In genomic region chr8:72240403-72240763, GRCm38 (mm10) we compare ENCODE assay signal across 7 mouse cellular contexts. TPM values are rescaled to one million over a fixed set of nuclear protein-coding genes. Genes with fewer than 3 reads are reported as not detected.
DNase-seq lines count a peak whose midpoint lies in the region; ATAC-seq lines count a peak whose summit lies in the region.

No protein-coding gene starts in this region.

- no peaks in the 10 kb centered on the region for H3K27me3 ChIP-seq in lung, embryonic 16.5 days (ENCODE audit: control insufficient read depth, insufficient read depth, low read depth, low read length)
- H3K27me3 ChIP-seq in forebrain, embryonic 10.5 days (ENCODE audit: poor library complexity, severe bottlenecking), result no peaks in the 10 kb centered on the region
- no peaks in the 10 kb centered on the region for H3K27me3 ChIP-seq in limb, embryonic 15.5 days
- no peaks in the 10 kb centered on the region for H3K27me3 ChIP-seq in stomach, embryonic 14.5 days (ENCODE audit: control insufficient read depth, insufficient read depth, low read length)

- peaks cover 3% of the 10 kb centered on the region; the same call in 1 of the 2 replicates for H3K36me3 ChIP-seq in lung, embryonic 16.5 days (ENCODE audit: control insufficient read depth, insufficient read depth, low read length)
- peaks cover 29% of the 10 kb centered on the region for H3K36me3 ChIP-seq in forebrain, embryonic 10.5 days (replicated peaks)
- peaks cover 12% of the 10 kb centered on the region; the same call in 1 of the 2 replicates for H3K36me3 ChIP-seq in limb, embryonic 15.5 days
- H3K36me3 ChIP-seq in stomach, embryonic 14.5 days (ENCODE audit: control insufficient read depth, insufficient read depth, low read length), result no peaks in the 10 kb centered on the region

- H3K4me2 ChIP-seq in lung, embryonic 16.5 days (ENCODE audit: low read depth, low read length), result peak overlapping the region; percentile 78
- peak overlapping the region; percentile 80 for H3K4me2 ChIP-seq in limb, embryonic 15.5 days
- H3K4me2 ChIP-seq in stomach, embryonic 14.5 days (replicated peaks; ENCODE audit: low read depth, low read length), result peak overlapping the region; percentile 68

- peak; percentile 35 for ATAC-seq in lung, embryonic 16.5 days (ENCODE audit: low read depth)
- no peak; the same call in 1 of the 2 replicates for ATAC-seq in limb, embryonic 15.5 days (ENCODE audit: insufficient number of reproducible peaks, low FRiP score, low TSS enrichment, low read depth)
- ATAC-seq in stomach, embryonic 14.5 days (ENCODE audit: insufficient number of reproducible peaks, insufficient read depth, low FRiP score, low read depth), result peak; percentile 60

- peaks cover 6% of the 10 kb centered on the region for H3K4me1 ChIP-seq in lung, embryonic 16.5 days (replicated peaks; ENCODE audit: control insufficient read depth, insufficient read depth, low read length)
- H3K4me1 ChIP-seq in forebrain, embryonic 10.5 days, result peaks cover 18% of the 10 kb centered on the region
- H3K4me1 ChIP-seq in limb, embryonic 15.5 days, result peaks cover 16% of the 10 kb centered on the region
- peaks cover 5% of the 10 kb centered on the region; the same call in 1 of the 2 replicates for H3K4me1 ChIP-seq in stomach, embryonic 14.5 days (ENCODE audit: control insufficient read depth, insufficient read depth, low read length)

- peak overlapping the region; percentile 81 for H3K4me3 ChIP-seq in lung, embryonic 16.5 days (ENCODE audit: low read length)
- peak overlapping the region; percentile 70 for H3K4me3 ChIP-seq in forebrain, embryonic 10.5 days
- peak overlapping the region; percentile 77 for H3K4me3 ChIP-seq in limb, embryonic 15.5 days
- peak overlapping the region; percentile 68 for H3K4me3 ChIP-seq in stomach, embryonic 14.5 days (ENCODE audit: low read depth, low read length)

- WGBS in lung, embryonic 16.5 days, result under 1% methylated on average over 24 of the region's 24 CpGs
- under 1% methylated on average over 24 of the region's 24 CpGs for WGBS in forebrain, embryonic 10.5 days
- 1% methylated on average over 24 of the region's 24 CpGs for WGBS in limb, embryonic 15.5 days
- 1% methylated on average over 24 of the region's 24 CpGs for WGBS in stomach, embryonic 14.5 days

- no peaks in the 10 kb centered on the region for H3K9me3 ChIP-seq in lung, embryonic 16.5 days (ENCODE audit: control insufficient read depth, low read length)
- H3K9me3 ChIP-seq in forebrain, embryonic 10.5 days, result no peaks in the 10 kb centered on the region
- H3K9me3 ChIP-seq in limb, embryonic 15.5 days, result no peaks in the 10 kb centered on the region
- H3K9me3 ChIP-seq in stomach, embryonic 14.5 days (ENCODE audit: control insufficient read depth, low read depth, low read length), result no peaks in the 10 kb centered on the region

- peak overlapping the region; percentile 80 for H3K9ac ChIP-seq in lung, embryonic 16.5 days (ENCODE audit: low read length)
- H3K9ac ChIP-seq in limb, embryonic 15.5 days, result peak overlapping the region; percentile 65
- H3K9ac ChIP-seq in stomach, embryonic 14.5 days (replicated peaks; ENCODE audit: low read depth, low read length), result peak overlapping the region; percentile 53

- DNase-seq in lung, postnatal 10 days, result no peak
- no peak for DNase-seq in forebrain, embryonic 10.5 days (ENCODE audit: extremely low spot score, low spot score)
- DNase-seq in embryo, embryonic 11 days, result no peak
- DNase-seq in adrenal gland, postnatal 36 days, result no peak

- H3K27ac ChIP-seq in lung, embryonic 16.5 days (ENCODE audit: low read length), result peak overlapping the region; percentile 81
- peak overlapping the region; percentile 97 for H3K27ac ChIP-seq in forebrain, embryonic 10.5 days
- peak overlapping the region; percentile 99 for H3K27ac ChIP-seq in limb, embryonic 15.5 days
- peak overlapping the region; percentile 84 for H3K27ac ChIP-seq in stomach, embryonic 14.5 days (ENCODE audit: low read length)

RNA-seq across cellular contexts. Expression of gene Ap1m1, which starts 0.6 kb away (rescaled TPM):
- 98.3 and 101 TPM in 2 replicates for polyA plus RNA-seq in lung, embryonic 16.5 days (2015; fragmentation: Nextera tagmentation; extraction: Ambion mirVana)
- polyA plus RNA-seq in forebrain, embryonic 10.5 days (2016; fragmentation: Nextera tagmentation; extraction: Ambion mirVana), result 181 and 183 TPM in 2 replicates
- 99.5 and 106 TPM in 2 replicates for polyA plus RNA-seq in limb, embryonic 15.5 days (2015; fragmentation: Nextera tagmentation; extraction: Ambion mirVana)
- polyA plus RNA-seq in stomach, embryonic 14.5 days (2014; fragmentation: Nextera tagmentation; extraction: Ambion mirVana), result 101 and 109 TPM in 2 replicates
- total RNA-seq in adrenal gland, postnatal 36 days (2021), result 10 to 100 TPM; 59.4 to 61.3 TPM

RNA-seq across cellular contexts. Expression of gene Fam32a, which starts 20.9 kb away (rescaled TPM):
- 76.1 and 78.7 TPM in 2 replicates for polyA plus RNA-seq in lung, embryonic 16.5 days (2015; fragmentation: Nextera tagmentation; extraction: Ambion mirVana)
- polyA plus RNA-seq in forebrain, embryonic 10.5 days (2016; fragmentation: Nextera tagmentation; extraction: Ambion mirVana), result 77.6 and 80.0 TPM in 2 replicates
- polyA plus RNA-seq in limb, embryonic 15.5 days (2015; fragmentation: Nextera tagmentation; extraction: Ambion mirVana), result 65.9 and 66.2 TPM in 2 replicates
- 66.9 and 75.5 TPM in 2 replicates for polyA plus RNA-seq in stomach, embryonic 14.5 days (2014; fragmentation: Nextera tagmentation; extraction: Ambion mirVana)
- 10 to 100 TPM; 46.9 to 61.4 TPM for total RNA-seq in adrenal gland, postnatal 36 days (2021)

RNA-seq across cellular contexts. Expression of gene Gm11034, which starts 26.9 kb away (rescaled TPM):
- not detected in 2 replicates for polyA plus RNA-seq in lung, embryonic 16.5 days (2015; fragmentation: Nextera tagmentation; extraction: Ambion mirVana)
- polyA plus RNA-seq in forebrain, embryonic 10.5 days (2016; fragmentation: Nextera tagmentation; extraction: Ambion mirVana), result not detected in 2 replicates
- polyA plus RNA-seq in limb, embryonic 15.5 days (2015; fragmentation: Nextera tagmentation; extraction: Ambion mirVana), result not detected in 2 replicates
- not detected in 2 replicates for polyA plus RNA-seq in stomach, embryonic 14.5 days (2014; fragmentation: Nextera tagmentation; extraction: Ambion mirVana)
- total RNA-seq in adrenal gland, postnatal 36 days (2021), result not detected

RNA-seq across cellular contexts. Expression of gene Cib3, which starts 27.7 kb away (rescaled TPM):
- polyA plus RNA-seq in lung, embryonic 16.5 days (2015; fragmentation: Nextera tagmentation; extraction: Ambion mirVana), result 0.20 TPM in 1 of 2 replicates, not detected in the other
- polyA plus RNA-seq in forebrain, embryonic 10.5 days (2016; fragmentation: Nextera tagmentation; extraction: Ambion mirVana), result not detected in 2 replicates
- not detected in 2 replicates for polyA plus RNA-seq in limb, embryonic 15.5 days (2015; fragmentation: Nextera tagmentation; extraction: Ambion mirVana)
- polyA plus RNA-seq in stomach, embryonic 14.5 days (2014; fragmentation: Nextera tagmentation; extraction: Ambion mirVana), result not detected in 2 replicates
- total RNA-seq in adrenal gland, postnatal 36 days (2021), result under 1 TPM in 1 of 2 experiments, not detected in 1; 0.72 TPM

RNA-seq across cellular contexts. Expression of gene Hsh2d, which starts 50.9 kb away (rescaled TPM):
- polyA plus RNA-seq in lung, embryonic 16.5 days (2015; fragmentation: Nextera tagmentation; extraction: Ambion mirVana), result 0.41 and 0.60 TPM in 2 replicates
- polyA plus RNA-seq in forebrain, embryonic 10.5 days (2016; fragmentation: Nextera tagmentation; extraction: Ambion mirVana), result 0.07 TPM in 1 of 2 replicates, not detected in the other
- not detected in 2 replicates for polyA plus RNA-seq in limb, embryonic 15.5 days (2015; fragmentation: Nextera tagmentation; extraction: Ambion mirVana)
- polyA plus RNA-seq in stomach, embryonic 14.5 days (2014; fragmentation: Nextera tagmentation; extraction: Ambion mirVana), result 1.4 TPM in 2 replicates
- total RNA-seq in adrenal gland, postnatal 36 days (2021), result not detected
